Mouse (Mus musculus) frontal cortex, adult 2 months (tissue): ENCODE measurements around the gene Oaf. TPM values are rescaled to one million over a fixed set of nuclear protein-coding genes. Genes with fewer than 3 reads are reported as not detected.
A peak's percentile ranks its signal among the peaks of the same experiment; 100 is the strongest.

ENCODE experiments used
- DNase-seq, 2 experiments: peaks; one replicate each; pipeline ENCODE4 v3.0.0; 2022; ENCODE audit warnings: low spot score in 1 of 2; ENCODE audit errors: extremely low spot score in 1 of 2
- polyA plus RNA-seq: library from polyadenylated mRNA; depleted of rRNA; stranded (reverse); fragments of >200 nt; gene quantifications from 2 replicates; pipeline ENCODE4 v1.2.3, GENCODE M21; 2012; rRNA removed

The Oaf gene
- 23.9 and 27.8 TPM in 2 replicates for polyA plus RNA-seq

GRCm38 (mm10) chr9:43239712-43240593 lies at the start of gene Oaf:
Oaf (minus strand) TSS chr9:43239911.
- DNase-seq = peak; percentile 45 to 67

DNA sequence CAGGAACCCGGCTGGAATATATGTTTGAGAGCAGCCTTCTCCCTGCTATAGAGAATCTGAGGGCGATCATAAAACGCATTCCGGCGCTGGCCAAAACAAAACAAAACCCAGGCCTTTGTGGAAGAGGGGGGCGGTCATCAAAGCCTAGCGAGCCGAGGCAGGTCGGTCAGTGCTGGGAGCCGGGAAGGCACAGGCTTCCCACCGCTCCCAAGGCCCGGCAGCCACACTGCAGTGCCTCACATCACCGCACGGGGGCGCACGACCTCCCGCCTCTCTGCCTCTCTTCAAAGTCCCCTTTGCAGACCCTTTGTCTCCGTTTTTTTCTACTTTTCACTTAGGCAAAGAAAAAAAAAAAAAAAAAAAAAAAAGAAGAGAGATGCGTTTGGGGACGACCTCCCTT lies 47.2 kb upstream of the Oaf start:
- peak in 1 of 2 experiments; percentile 75 for DNase-seq

- no peak for DNase-seq
These were observed 45.6 kb upstream of the Oaf start for GRCm38 (mm10) chr9:43285281-43285680.

- DNase-seq = peak; percentile 32 to 91
These were observed 44.6 kb upstream of the Oaf start for GRCm38 (mm10) chr9:43284284-43284683.

DNA sequence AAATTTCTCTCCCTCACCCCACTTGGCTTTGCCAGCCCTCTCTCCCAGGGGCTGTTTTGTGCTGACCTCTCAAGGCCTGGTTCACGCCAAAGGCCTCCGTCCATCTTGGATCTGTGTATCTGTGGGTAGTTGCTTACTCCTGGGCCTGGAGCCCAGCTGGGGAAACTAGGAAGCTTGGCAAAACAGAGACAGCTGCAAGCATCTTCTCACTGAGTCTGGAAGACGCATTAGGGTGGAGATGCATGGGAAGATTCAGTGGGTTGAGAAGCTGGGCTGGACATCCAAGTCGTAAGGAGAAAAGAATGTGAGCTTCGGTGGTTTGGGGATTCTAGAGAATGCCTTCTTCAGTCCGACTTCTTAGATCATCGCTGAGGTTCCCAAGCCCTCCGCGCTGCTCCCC lies 34.0 kb upstream of the Oaf start:
- no peak for DNase-seq

DNA sequence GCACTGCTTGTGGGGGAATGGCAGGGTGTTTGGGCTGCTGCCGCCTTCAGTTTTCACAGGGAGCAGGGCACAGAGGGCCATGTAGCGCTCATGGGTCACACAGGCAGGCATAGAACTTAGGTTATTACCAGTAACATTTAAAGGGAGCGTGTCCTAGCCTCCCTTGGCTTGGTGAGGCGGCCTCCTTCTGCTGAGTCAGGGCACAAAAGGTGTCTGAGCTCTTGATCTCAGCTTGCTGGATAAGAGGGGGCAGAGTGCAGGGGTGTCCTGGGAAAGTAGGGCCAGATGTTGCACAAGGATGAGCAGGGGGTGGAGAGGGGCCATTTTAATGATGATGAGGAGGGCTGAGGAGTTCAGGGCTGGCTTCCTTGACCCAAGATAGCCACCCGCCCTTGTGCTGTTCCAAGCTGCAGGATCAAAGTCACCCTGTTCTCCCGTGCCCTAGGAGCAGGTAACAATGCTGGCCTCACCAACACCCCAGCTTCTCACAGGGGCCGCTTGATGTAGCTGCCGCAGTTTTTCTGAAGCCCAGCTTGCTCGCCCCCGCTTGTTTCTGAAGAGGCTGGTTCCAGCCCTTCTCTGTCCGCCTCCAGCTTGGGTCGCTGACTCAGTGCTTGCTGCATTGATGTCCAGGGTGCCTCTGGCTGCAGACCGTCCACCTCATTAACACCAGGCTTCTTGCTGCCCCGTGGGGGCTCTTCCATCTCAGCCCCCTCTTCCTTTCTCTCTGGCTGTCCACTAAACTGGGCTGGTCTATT lies 32.2 kb upstream of the Oaf start:
- DNase-seq = peak in 1 of 2 experiments; percentile 27

- peak; percentile 30 to 42 for DNase-seq
These were observed 31.1 kb upstream of the Oaf start for GRCm38 (mm10) chr9:43270723-43271252.

DNA sequence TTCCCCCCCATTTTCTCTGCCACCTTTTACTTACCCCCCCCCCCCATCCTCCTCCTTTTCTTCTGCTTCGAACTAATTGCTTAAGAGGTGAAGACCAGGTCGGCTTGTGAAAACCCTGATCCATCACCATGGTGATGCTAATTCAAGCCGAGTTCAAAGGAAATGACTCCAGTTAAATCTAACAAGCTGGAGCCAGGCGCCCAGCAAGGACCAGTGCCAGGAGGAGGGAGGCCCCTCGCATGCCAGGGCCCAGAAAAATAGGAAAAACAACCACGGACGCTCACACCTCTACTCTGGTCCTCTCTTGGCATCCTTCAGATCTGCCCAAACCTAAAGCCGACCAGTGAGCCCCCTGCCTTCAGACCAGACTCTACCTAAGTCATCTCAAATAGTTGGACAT lies 29.5 kb upstream of the Oaf start:
- DNase-seq = peak in 1 of 2 experiments; percentile 39

DNA sequence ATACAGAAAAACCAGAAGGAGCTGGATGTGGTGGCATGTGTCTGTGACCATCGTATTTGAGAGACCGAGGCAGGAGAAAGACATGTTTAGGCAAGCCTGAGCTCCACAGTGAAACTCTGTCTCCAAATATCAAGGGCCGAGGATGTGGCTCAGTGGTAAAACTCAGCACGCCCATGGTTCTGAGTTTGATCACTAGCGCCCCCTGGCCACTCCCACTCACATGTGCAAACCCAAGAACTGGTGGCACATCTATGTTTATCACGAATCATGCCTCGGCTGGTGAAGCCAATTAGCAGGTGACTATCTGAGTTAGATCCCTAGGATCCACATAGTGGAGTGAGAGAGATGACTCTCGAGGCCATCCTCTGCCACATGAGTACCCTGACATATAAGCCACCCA lies 27.6 kb upstream of the Oaf start:
- DNase-seq = no peak

DNA sequence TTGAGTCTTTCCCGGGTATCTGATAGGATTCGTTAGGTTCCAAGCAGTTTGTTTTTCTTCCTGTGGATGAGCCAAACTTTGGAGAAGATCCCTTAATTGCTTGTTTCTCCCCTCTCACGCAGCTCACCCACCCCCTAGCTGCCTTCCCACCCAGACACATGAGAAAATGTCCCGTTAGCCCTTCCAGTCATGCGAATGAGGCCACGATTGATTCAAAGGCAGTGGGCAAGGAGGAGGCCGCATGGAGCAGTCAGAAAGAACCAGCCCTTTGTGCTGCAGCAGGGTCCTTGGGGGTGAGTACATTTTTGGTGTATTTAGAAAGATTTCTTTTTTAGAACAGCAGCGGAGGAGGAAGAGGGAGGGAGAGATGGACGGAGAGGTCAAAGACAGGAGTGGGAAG lies 25.5 kb upstream of the Oaf start:
- no peak for DNase-seq

DNA sequence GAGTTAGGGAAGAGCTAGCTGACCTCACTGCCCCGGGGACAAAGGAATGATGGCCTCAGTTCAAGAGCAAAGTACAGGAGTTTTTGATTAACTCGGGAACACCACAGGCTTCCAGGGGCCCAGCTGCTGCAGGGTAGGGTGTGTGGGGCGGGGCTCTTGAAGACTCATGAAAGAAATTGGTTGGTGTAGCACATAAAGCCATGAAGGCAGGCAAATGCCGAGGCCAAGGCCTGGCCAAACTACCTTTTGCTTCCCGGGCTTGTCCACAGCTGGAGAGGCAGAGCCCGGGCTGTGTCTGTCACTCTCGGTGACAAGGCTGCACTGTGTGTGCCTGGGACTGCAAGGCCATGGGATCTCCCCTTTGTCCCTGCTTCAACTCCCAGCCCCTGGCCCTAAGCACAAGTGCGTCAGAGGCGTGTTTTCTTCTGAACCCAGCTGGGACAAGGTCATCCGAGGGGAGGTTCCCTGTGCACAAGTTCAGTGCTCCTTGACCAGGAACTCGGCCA lies 24.3 kb upstream of the Oaf start:
- DNase-seq = no peak

DNA sequence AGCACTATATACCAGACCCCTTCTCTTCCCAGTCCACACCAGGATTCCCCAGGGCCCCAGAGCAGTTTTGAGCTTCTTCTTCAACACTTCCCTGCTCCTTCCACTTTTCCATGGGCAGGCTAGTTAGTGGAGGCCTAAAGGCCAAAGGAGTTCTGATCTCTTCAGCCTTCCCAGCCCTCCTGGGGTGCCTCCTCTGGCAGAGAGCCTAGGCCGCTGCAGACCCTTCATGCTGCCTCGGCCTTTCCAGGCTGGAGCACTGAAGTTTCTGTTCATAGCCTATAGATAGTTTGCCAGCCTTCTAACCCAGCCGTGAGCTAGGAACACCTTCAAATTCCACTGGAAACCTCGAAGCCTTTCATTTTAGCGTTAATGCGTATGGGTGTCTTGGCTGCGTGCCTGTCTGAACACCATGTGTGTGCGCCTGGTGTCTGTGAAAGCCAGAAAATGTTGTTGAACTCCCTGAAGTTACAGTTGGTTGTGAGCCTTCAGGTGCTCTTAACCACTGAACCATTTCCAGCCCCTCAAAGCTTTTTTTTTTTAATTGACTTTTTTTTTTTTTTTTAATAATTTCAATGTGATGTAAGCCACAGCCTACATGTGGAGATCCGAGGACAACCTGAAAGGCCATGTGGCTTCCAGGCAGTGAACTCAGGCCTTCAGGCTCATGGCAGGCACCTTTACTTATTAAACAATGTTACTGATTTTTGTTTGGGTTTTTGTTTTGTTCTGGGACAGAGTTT lies 23.3 kb upstream of the Oaf start:
- DNase-seq = no peak

DNA sequence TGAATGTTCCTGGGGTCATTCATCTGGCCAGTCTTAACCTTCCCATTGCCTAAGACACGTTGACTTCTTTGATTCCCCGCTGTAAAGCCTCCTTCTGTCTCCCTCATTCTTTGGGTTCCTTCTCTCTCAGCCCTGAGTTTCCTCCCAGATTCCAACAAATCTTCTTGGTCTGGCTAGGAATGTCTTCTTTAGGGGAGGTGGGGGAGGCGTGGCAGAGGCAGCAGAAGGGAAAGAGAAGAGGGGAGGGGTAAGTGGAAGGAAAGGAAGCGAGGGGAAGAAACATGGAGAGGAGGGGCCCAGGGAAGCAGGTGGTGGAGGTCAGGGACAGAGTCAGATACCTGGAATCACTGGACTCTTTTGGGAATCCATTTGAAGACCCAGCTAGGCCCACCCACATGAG lies 22.7 kb upstream of the Oaf start:
- no peak for DNase-seq

DNA sequence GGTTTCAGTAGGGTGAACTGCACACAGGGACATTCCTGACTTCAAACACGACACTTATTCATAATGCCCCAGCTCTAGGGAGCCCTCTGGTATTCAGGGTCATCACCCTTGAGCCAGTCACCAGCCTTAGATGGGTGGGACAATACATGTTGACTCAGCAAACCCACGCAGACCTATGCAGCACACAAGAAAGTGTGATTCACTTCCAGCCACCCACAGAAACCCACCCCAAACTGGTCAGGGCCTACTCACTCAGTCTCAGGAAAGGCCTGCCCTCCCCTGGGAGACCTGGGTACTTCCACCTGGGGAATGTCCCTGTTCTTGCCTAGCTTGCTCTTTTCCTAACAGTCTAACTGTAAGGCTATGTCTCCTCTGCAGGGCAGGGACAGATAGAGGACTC lies 22.2 kb upstream of the Oaf start:
- DNase-seq = peak in 1 of 2 experiments; percentile 33

- DNase-seq = no peak
These were observed 21.6 kb upstream of the Oaf start for GRCm38 (mm10) chr9:43261124-43261907.

DNA sequence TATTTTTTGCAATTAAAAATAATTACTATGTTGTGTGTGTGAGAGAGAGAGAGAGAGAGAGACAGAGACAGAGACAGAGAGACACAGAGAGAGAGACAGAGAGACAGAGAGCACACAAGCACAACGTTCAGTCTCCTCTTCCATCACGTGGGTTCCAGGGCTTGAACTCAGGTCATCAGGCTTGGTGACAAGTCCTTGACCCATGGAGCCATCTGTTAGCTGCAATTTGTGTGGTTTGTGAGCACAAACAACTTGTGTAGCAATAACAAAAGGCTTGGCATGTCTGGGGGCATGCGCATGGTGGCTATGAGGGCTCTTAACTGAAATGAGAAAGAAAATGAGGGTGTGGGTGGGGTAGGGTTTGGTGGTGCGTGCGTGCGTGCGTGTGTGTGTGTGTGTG lies 20.9 kb upstream of the Oaf start:
- no peak for DNase-seq

GRCm38 (mm10) chr9:43253271-43253681 lies 13.6 kb upstream of the Oaf start:
- DNase-seq = no peak

GRCm38 (mm10) chr9:43252790-43253189 lies 13.1 kb upstream of the Oaf start:
- no peak for DNase-seq

DNA sequence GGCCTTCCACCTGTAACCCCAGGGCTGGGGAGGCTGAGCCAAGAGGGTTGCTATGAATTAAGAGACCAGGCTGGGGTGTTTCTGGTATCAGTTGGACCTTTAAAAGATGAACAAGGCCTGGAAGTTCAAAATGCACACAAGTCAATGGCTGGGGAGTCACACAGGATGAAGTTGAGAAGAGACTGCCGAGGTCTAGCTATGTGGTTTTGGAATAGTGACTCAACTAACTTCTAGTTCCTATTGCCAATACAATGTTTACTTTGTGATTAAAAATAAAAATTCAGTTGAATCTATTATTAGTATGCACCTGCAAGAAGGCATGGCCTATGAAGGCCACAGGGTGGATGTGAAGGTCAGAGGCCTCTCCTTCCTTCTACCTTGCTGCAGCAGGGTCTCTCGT lies 12.1 kb upstream of the Oaf start:
- no peak for DNase-seq

- DNase-seq = no peak
These were observed 7.0 kb upstream of the Oaf start for GRCm38 (mm10) chr9:43246738-43247180.
